Mouse (Mus musculus): ENCODE data around the gene Cdh13.

Gene Cdh13

DNA sequence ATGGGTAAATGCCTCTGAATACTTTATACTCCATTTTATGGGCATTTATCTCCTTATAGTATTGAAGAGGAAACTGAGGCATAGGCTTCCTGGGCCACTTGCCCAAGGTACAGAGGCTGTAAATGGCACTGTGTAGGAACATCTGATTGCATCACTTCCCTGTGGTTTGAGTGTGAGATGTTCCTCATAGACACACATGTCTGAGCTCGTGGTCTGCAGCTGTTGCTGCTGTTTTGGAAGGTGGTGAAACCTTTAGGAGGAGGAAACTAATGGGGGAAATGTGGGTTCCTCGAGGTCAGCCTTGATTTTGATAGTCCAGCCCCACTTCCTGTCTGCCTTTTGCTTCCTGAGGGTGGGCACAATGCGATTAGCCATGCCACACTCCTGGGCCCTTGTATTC, 105.9 kb downstream of the Cdh13 start:
- DNase-seq: no peak

GRCm38 (mm10) chr8:118393909-118394650, 110.5 kb downstream of the Cdh13 start:
- DNase-seq: peak; percentile 25

GRCm38 (mm10) chr8:118395178-118395577, 111.6 kb downstream of the Cdh13 start:
- no peak for DNase-seq

DNA sequence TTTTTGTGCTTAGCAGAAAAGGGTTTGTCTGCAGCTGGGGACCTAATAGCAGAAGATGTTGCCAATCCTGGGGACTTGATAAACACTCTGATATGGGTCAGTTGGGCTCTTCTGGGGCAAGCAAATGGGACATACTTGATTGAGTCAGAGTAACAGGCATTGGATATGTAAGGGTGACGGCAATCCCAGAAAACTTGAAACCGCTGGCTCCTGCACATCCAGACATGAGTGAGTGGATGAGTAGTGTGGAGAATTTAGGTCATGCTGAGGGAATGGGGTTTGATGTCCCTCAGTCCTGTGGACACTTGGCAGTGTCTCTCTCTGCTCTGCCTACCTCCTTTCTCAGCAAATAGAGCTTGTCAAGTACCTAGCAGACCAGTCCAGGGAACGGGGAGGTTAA, 121.3 kb downstream of the Cdh13 start:
- DNase-seq: no peak

DNA sequence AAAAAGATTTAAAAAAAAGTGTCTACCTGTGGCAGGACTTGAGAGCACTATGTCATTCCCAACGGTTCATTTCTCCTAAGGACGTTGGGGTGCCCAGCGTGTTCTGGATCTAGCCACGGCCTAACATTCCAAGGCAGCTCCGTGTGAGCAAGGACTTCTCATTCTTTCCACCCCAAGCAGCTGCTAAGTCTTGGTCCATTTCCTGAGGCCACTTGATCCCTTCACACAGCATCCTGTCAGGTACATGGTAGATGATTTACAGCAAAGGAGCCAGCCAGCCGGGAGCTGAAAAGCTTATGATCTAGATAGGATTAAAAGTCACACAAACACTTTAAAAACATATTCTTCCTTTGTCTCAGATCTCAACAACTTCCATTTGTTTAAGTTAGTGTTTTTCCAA, 123.8 kb downstream of the Cdh13 start:
- DNase-seq: no peak

- no peak for DNase-seq
These were observed 125.9 kb downstream of the Cdh13 start for GRCm38 (mm10) chr8:118409396-118409795.

DNA sequence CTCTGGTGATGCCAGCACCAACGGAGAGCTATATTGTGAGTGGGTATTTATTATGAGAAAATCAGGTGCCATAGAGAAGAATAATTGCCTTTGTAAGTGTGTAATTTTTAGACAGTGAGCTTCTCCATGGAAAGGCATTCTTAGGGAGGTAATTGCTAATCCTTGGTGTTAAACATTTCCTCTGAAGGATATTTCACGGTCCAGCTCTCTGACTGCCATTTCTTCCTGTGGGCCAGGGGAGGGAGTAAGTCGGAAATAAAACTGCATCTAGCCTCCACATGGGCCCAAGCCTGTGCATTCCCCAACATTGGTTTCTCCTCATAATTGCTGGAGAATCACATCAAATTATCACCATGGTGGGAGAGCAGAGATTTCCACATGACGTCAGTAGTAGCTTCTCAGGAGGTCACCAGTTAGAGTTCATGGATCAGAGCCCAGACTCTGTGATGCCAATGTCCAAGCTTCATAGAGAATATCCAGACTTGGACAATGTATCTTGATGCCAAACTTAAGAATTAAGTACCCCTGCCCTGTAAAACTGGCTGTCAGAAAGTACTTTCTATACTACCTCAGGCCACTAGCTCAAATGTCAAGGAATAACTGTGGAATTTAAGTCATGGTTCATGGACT, 126.9 kb downstream of the Cdh13 start:
- DNase-seq: no peak

GRCm38 (mm10) chr8:118415672-118416071, 132.1 kb downstream of the Cdh13 start:
- no peak for DNase-seq

- DNase-seq: no peak
These were observed 133.3 kb downstream of the Cdh13 start for GRCm38 (mm10) chr8:118416811-118417355.

GRCm38 (mm10) chr8:118422624-118423023, 139.1 kb downstream of the Cdh13 start:
- no peak for DNase-seq

DNA sequence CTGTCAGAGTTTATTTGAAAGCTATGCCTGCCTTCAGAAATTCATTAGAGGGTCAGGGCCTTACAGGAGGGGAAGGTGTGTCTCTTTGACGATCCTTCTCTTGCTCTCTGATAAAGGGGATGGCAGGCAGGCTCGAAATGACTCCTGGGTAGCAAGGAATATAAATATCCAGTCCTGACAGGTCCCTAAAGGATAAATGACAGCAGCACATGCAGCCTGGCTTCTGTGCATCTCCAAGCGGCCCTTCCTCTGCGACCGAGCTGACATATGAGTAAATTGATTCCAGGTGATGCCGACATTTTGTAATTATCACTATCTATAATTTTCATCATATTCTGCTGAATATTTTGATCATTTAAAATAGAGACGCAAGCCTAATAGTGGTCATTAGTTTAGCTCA, 145.4 kb downstream of the Cdh13 start:
- DNase-seq: no peak

GRCm38 (mm10) chr8:118431731-118432440, 148.4 kb downstream of the Cdh13 start:
- no peak for DNase-seq

GRCm38 (mm10) chr8:118433553-118434180, 150.1 kb downstream of the Cdh13 start:
- no peak for DNase-seq

GRCm38 (mm10) chr8:118436751-118437150, 153.2 kb downstream of the Cdh13 start:
- no peak for DNase-seq

GRCm38 (mm10) chr8:118437152-118437551, 153.6 kb downstream of the Cdh13 start:
- no peak for DNase-seq

DNA sequence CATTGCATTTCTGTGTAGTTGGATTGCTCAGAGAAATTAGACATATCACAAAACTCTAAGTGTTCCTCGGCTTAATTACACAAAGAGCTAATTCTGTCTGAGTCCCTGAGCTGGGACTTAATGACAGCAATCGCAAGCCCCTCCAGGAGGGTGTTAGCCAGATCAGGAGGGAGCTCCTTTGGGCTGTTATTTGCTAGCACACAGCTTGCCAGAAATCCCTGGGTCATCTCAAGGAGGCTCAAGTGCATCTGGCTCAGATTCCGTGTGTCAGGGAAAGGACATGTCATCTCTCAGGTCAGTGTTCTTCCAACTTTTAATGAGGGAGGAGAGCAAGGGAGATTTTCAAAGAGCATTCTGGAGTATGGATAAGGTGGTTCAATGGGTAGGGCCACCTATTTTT, 154.3 kb downstream of the Cdh13 start:
- DNase-seq: no peak

- DNase-seq: no peak
These were observed 156.3 kb downstream of the Cdh13 start for GRCm38 (mm10) chr8:118439857-118440256.

GRCm38 (mm10) chr8:118443361-118443760, 159.8 kb downstream of the Cdh13 start:
- peak; percentile 9 for DNase-seq

GRCm38 (mm10) chr8:118444651-118445207, 161.2 kb downstream of the Cdh13 start:
- DNase-seq: no peak

DNA sequence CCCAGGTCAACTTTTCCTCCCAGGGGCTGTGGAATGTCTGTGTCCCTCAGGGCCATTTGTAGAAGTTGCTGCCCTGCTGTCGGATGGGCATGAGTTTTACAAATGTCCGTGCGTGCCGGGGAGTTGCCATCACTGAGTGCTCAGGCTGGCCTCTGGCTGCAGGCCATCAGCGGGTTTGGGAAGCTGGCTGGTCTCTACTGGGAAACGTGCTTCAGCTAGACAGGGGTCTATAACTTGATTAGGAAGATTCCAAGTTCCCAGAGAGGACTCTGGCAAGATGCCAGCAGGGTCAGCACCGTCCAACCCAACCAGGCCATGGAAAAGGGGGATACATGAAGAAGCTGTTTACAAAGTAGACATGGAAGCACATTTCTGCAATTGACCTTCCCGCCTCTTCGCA, 163.0 kb downstream of the Cdh13 start:
- DNase-seq: no peak

GRCm38 (mm10) chr8:118448011-118448410, 164.5 kb downstream of the Cdh13 start:
- no peak for DNase-seq

DNA sequence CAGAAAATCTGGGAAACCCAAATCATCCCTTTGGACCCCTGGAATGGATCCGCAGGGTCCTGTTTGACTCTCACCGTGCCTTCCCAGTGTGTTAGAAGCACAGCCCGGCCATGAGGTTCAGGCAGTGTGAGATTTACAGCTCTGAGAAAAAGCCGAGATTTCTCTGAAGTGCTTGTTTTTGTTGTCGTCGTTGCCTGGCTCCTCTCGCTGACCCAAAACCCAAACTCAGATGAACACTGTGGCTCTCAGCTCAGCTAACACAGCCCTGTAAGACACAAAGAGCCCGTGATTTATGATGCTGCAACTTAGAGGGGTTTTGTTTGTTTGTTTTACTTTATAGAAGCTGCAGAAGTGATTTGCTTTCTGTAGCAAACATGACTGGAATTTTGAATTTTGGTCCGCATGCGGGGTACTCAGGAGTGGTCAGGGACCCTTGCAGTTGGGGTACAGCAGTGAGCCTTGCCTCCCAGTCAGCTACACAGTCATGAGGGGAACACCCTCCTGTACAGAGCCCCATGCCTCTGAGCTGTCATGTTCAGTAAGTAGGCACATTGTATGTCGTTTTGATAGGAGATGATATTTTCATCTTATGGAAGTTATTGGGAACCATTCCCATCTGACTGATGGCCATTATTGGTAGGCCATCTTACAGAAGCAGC, 169.0 kb downstream of the Cdh13 start:
- no peak for DNase-seq
